Comparison of ENCODE assay signal across 9 mouse cellular contexts in genomic region chr17:5893092-5893491, GRCm38 (mm10). TPM values are rescaled to one million over a fixed set of nuclear protein-coding genes. Genes with fewer than 3 reads are reported as not detected.
DNase-seq lines count a peak whose midpoint lies in the region; ATAC-seq lines count a peak whose summit lies in the region.
"Had no signal": no experiment of that assay in that cellular context is flagged by ENCODE, and none has a peak within 500 bp of the region (broad histone marks: within the 10 kb centered on the region; RNA-seq: fewer than 3 reads in every experiment).

No protein-coding gene starts in this region.

- H3K36me3 ChIP-seq in heart, embryonic 15.5 days: 0 out of 2 replicates have a peak, but pooled peaks cover 3% of the 10 kb centered on the region

- no peaks in the 10 kb centered on the region for H3K27me3 ChIP-seq in heart, embryonic 15.5 days

- H3K4me2 ChIP-seq in heart, embryonic 15.5 days: no peak overlapping the region
- H3K4me2 ChIP-seq: lung, embryonic 14.5 days had no signal

- H3K4me1 ChIP-seq in heart, embryonic 15.5 days (replicated peaks): peaks cover 14% of the 10 kb centered on the region

- no peaks in the 10 kb centered on the region for H3K9me3 ChIP-seq in heart, embryonic 15.5 days (replicated peaks)

- DNase-seq in heart, postnatal 25 days (ENCODE audit: low spot score): no peak
- peak; percentile 56 for DNase-seq in adipocyte (ENCODE audit: low spot score)
- DNase-seq in kidney, adult 9 months: peak; percentile 87
- no peak for DNase-seq in right cerebral cortex, adult 18-20 months
- DNase-seq in layer of hippocampus, postnatal 25 days (ENCODE audit: extremely low spot score in 1 of 2, low spot score in 1 of 2): no peak
- no peak for DNase-seq in frontal cortex, postnatal 36 days (ENCODE audit: low spot score in 2 of 2)
- DNase-seq: lung, embryonic 14.5 days had no signal

- ATAC-seq in heart, embryonic 15.5 days (replicated peaks; ENCODE audit: insufficient number of reproducible peaks, insufficient read depth, low FRiP score, low read depth): 0 out of 2 replicates have a peak, but pooled peaks have one; percentile 39
- ATAC-seq in megakaryocyte, adult 5-6 weeks (ENCODE audit: poor library complexity, severe bottlenecking): peak; percentile 14; the same call in 1 of the 2 replicates

- no peak overlapping the region for H3K9ac ChIP-seq in heart, embryonic 15.5 days
- H3K9ac ChIP-seq: lung, embryonic 14.5 days had no signal

- intact Hi-C loops in heart, postnatal 25 days (cut with DNase I): loop anchor here (10.0 kb wide), 1 partner anchor 458 kb away; no protein-coding TSS in a partner anchor

- H3K27ac ChIP-seq in heart, embryonic 15.5 days: 0 out of 2 replicates have a peak overlapping the region, but pooled peaks have one; percentile 5

- H3K4me3 ChIP-seq in heart, embryonic 15.5 days: no peak overlapping the region

- WGBS in heart, embryonic 15.5 days: 43% methylated on average over 7 of the region's 7 CpGs

RNA-seq across cellular contexts. Expression of gene Synj2, which starts 48.0 kb away (rescaled TPM):
- 3.5 and 4.4 TPM in 2 replicates for polyA plus RNA-seq in heart, embryonic 15.5 days (2015; fragmentation: Nextera tagmentation; extraction: Ambion mirVana)
- 10 to 100 TPM; 41.6 to 48.5 TPM for total RNA-seq in heart, postnatal 25 days (2021)
- 3.5 and 3.6 TPM in 2 replicates for total RNA-seq in megakaryocyte, adult 5-6 weeks (2015)
- 4.2 and 5.1 TPM in 2 replicates for total RNA-seq in megakaryocyte, adult 5-6 weeks (2017)
- total RNA-seq in layer of hippocampus, postnatal 25 days (2021): 10 to 100 TPM; 59.7 to 59.9 TPM

RNA-seq across cellular contexts. Expression of gene Snx9, which starts 52.0 kb away (rescaled TPM):
- 21.1 and 22.2 TPM in 2 replicates for polyA plus RNA-seq in heart, embryonic 15.5 days (2015; fragmentation: Nextera tagmentation; extraction: Ambion mirVana)
- total RNA-seq in heart, postnatal 25 days (2021): 10 to 100 TPM; 30.9 to 33.2 TPM
- total RNA-seq in megakaryocyte, adult 5-6 weeks (2015): 51.4 and 51.8 TPM in 2 replicates
- 36.6 and 37.1 TPM in 2 replicates for total RNA-seq in megakaryocyte, adult 5-6 weeks (2017)
- 10 to 100 TPM; 11.9 to 12.4 TPM for total RNA-seq in layer of hippocampus, postnatal 25 days (2021)

Comparison
In these comparisons a context has a peak if more than half of its experiments do, and no peak if none do; other contexts are left out.
1. DNase-seq: peak in adipocyte (single experiment) and kidney, adult 9 months (single experiment); none in heart, postnatal 25 days (single experiment), right cerebral cortex, adult 18-20 months (single experiment), layer of hippocampus, postnatal 25 days (0 of 2) and frontal cortex, postnatal 36 days (0 of 2).
2. RNA of gene Synj2, which starts 48.0 kb away (total RNA-seq): 59.7 to 59.9 TPM in layer of hippocampus, postnatal 25 days and 41.6 to 48.5 TPM in heart, postnatal 25 days; 3.5 to 5.1 TPM in megakaryocyte, adult 5-6 weeks; every median in the first group is over 4 times any median in the second.